Mouse (Mus musculus) forebrain, postnatal 0 days (tissue): ENCODE results near the gene Tm4sf20. TPM values are rescaled to one million over a fixed set of nuclear protein-coding genes. Genes with fewer than 3 reads are reported as not detected.

Experiments used
- ATAC-seq: fragments of 200-750 bp; cut with Nextera tagmentation; 2 replicates; pipeline ENCODE4 v1.8.0; 2017; ENCODE audit warnings: mild to moderate bottlenecking, moderate library complexity
- DNase-seq: peaks from one replicate; pipeline ENCODE4 v3.0.0-alpha.2; 2015
- H3K27ac ChIP-seq: fragments of 300-500 bp; sonication (generic); 2 replicates; pipeline ENCODE4 v1.5.1; 2014; ENCODE audit warnings: low read depth, mild to moderate bottlenecking, antibody characterized with exemption, low read length, moderate library complexity, mixed read lengths
- H3K27me3 ChIP-seq: fragments of 300-500 bp; sonication (generic); 2 replicates; pipeline ENCODE4 v1.6.1; 2014; ENCODE audit warnings: mild to moderate bottlenecking, low read length, mixed read lengths; ENCODE audit not compliant: insufficient read depth
- H3K36me3 ChIP-seq: fragments of 300-500 bp; sonication (generic); 2 replicates; pipeline ENCODE4 v1.6.1; 2014; ENCODE audit warnings: mild to moderate bottlenecking, moderate library complexity; ENCODE audit not compliant: insufficient read depth
- H3K4me1 ChIP-seq: fragments of 300-500 bp; sonication (generic); 2 replicates; pipeline ENCODE4 v1.6.1; 2014; ENCODE audit warnings: antibody characterized with exemption; ENCODE audit not compliant: insufficient read depth
- H3K4me2 ChIP-seq: fragments of 300-500 bp; sonication (generic); 2 replicates; pipeline ENCODE4 v1.6.1; 2014; ENCODE audit warnings: low read depth, mild to moderate bottlenecking, moderate library complexity
- H3K4me3 ChIP-seq: fragments of 300-500 bp; sonication (generic); 2 replicates; pipeline ENCODE4 v1.5.1; 2014; ENCODE audit warnings: low read depth, low read length, mixed read lengths
- H3K9ac ChIP-seq: fragments of 300-500 bp; sonication (generic); 2 replicates; pipeline ENCODE4 v1.6.1; 2014; ENCODE audit warnings: mild to moderate bottlenecking
- H3K9me3 ChIP-seq: fragments of 300-500 bp; sonication (generic); 2 replicates; pipeline ENCODE4 v1.6.1; 2016; ENCODE audit warnings: low read length
- CTCF ChIP-seq: sonication (generic); IDR thresholded peaks from 2 replicates; pipeline ENCODE4 v1.5.1; 2016; ENCODE audit warnings: antibody characterized with exemption, control low read depth, low read depth
- WGBS: fragments of 180-500 bp; shearing (Covaris S2); extraction: QIAGEN DNeasy Blood & Tissue Kit; methylation state at CpG from one replicate; pipeline ENCODE4 v1.1.7; 2014; 5-methylcytosine and 5-hydroxymethylcytosine counted together
- polyA plus RNA-seq: library from polyadenylated mRNA; unstranded; fragments of >200 nt; fragmentation: Nextera tagmentation; extraction: Ambion mirVana; gene quantifications from 2 replicates; pipeline ENCODE4 v1.2.1, GENCODE M21; 2015
- total RNA-seq: library from RNA; depleted of rRNA; stranded (reverse); fragments of >200 nt; gene quantifications from 2 replicates; pipeline ENCODE4 v1.2.3, GENCODE M21; 2014

Tm4sf20 gene
- total and polyA plus RNA-seq, 2 experiments from 2014 or later = not detected

- ATAC-seq (peak; percentile 82), DNase-seq (peak; percentile 65)
- H3K9me3 ChIP-seq = no peaks in the 10 kb centered on the region
- 0 out of 2 replicates have a peak, but pooled peaks cover 4% of the 10 kb centered on the region for H3K4me1 ChIP-seq
- no peak overlapping the region for H3K4me2 ChIP-seq
- 40% methylated on average over 4 of the region's 4 CpGs for WGBS
- H3K4me3 ChIP-seq = no peak overlapping the region
- no peaks in the 10 kb centered on the region for H3K27me3 ChIP-seq
- H3K9ac ChIP-seq = no peak overlapping the region
- TF ChIP-seq CTCF = no peak
- H3K36me3 ChIP-seq = no peaks in the 10 kb centered on the region
- no peak overlapping the region for H3K27ac ChIP-seq
Observed at GRCm38 (mm10) chr1:82793986-82794385, 25.7 kb upstream of the Tm4sf20 start.

GRCm38 (mm10) chr1:82793110-82793509, 24.8 kb upstream of the Tm4sf20 start:
- ATAC-seq (no peak), DNase-seq (no peak)
- H3K4me3 ChIP-seq = no peak overlapping the region
- no peaks in the 10 kb centered on the region for H3K9me3 ChIP-seq
- TF ChIP-seq CTCF = no peak
- 0 out of 2 replicates have a peak, but pooled peaks cover 4% of the 10 kb centered on the region for H3K4me1 ChIP-seq
- H3K9ac ChIP-seq = no peak overlapping the region
- WGBS = 85% methylated on average over 3 of the region's 3 CpGs
- no peak overlapping the region for H3K4me2 ChIP-seq
- H3K27ac ChIP-seq = no peak overlapping the region
- no peaks in the 10 kb centered on the region for H3K36me3 ChIP-seq
- no peaks in the 10 kb centered on the region for H3K27me3 ChIP-seq

- no peak overlapping the region for H3K9ac ChIP-seq
- H3K4me3 ChIP-seq = no peak overlapping the region
- no peaks in the 10 kb centered on the region for H3K9me3 ChIP-seq
- no peak overlapping the region; the same call in 1 of the 2 replicates for H3K27ac ChIP-seq
- no peak overlapping the region for H3K4me2 ChIP-seq
- WGBS = 94% methylated on average over 6 of the region's 6 CpGs
- H3K4me1 ChIP-seq = 0 out of 2 replicates have a peak, but pooled peaks cover 4% of the 10 kb centered on the region
- DNase-seq = no peak
- no peaks in the 10 kb centered on the region for H3K27me3 ChIP-seq
- H3K36me3 ChIP-seq = no peaks in the 10 kb centered on the region
- no peak for TF ChIP-seq CTCF
- ATAC-seq = no peak
Observed at GRCm38 (mm10) chr1:82792238-82792637, 24.0 kb upstream of the Tm4sf20 start.

GRCm38 (mm10) chr1:82791105-82791504, 22.8 kb upstream of the Tm4sf20 start:
- WGBS = 52% methylated on average over 11 of the region's 11 CpGs
- H3K9me3 ChIP-seq = no peaks in the 10 kb centered on the region
- H3K9ac ChIP-seq = no peak overlapping the region
- peak; percentile 70 for ATAC-seq
- DNase-seq = peak; percentile 75
- H3K27ac ChIP-seq = no peak overlapping the region
- H3K27me3 ChIP-seq = no peaks in the 10 kb centered on the region
- 0 out of 2 replicates have a peak, but pooled peaks cover 4% of the 10 kb centered on the region for H3K4me1 ChIP-seq
- no peak for TF ChIP-seq CTCF
- no peak overlapping the region for H3K4me2 ChIP-seq
- no peak overlapping the region for H3K4me3 ChIP-seq
- no peaks in the 10 kb centered on the region for H3K36me3 ChIP-seq

GRCm38 (mm10) chr1:82788070-82788469, 19.8 kb upstream of the Tm4sf20 start:
- WGBS = 44% methylated on average over 7 of the region's 7 CpGs
- Histone ChIP-seq H3K9me3 (no peaks in the 10 kb centered on the region), H3K4me2 (no peak overlapping the region), H3K27ac (peak overlapping the region; percentile 5; the same call in 1 of the 2 replicates), H3K27me3 (no peaks in the 10 kb centered on the region), H3K4me1 (no peaks in the 10 kb centered on the region), H3K4me3 (no peak overlapping the region), H3K9ac (no peak overlapping the region), H3K36me3 (no peaks in the 10 kb centered on the region)
- ATAC-seq = peak; percentile 18; the same call in 1 of the 2 replicates
- DNase-seq = peak; percentile 64
- TF ChIP-seq CTCF = no peak

GRCm38 (mm10) chr1:82787414-82787813, 19.2 kb upstream of the Tm4sf20 start:
- Histone ChIP-seq H3K27ac (no peak overlapping the region), H3K4me1 (no peaks in the 10 kb centered on the region), H3K4me3 (no peak overlapping the region), H3K4me2 (no peak overlapping the region), H3K9ac (no peak overlapping the region), H3K36me3 (no peaks in the 10 kb centered on the region), H3K9me3 (no peaks in the 10 kb centered on the region), H3K27me3 (no peaks in the 10 kb centered on the region)
- TF ChIP-seq CTCF = peak; percentile 91
- DNase-seq (peak; percentile 90), ATAC-seq (peak; percentile 87)
- WGBS = 2% methylated on average over 2 of the region's 2 CpGs

GRCm38 (mm10) chr1:82785546-82785945, 17.3 kb upstream of the Tm4sf20 start:
- Histone ChIP-seq H3K4me3 (no peak overlapping the region), H3K27me3 (no peaks in the 10 kb centered on the region), H3K4me1 (no peaks in the 10 kb centered on the region), H3K9ac (no peak overlapping the region), H3K27ac (no peak overlapping the region), H3K9me3 (no peaks in the 10 kb centered on the region), H3K4me2 (no peak overlapping the region), H3K36me3 (no peaks in the 10 kb centered on the region)
- ATAC-seq = no peak
- no peak for DNase-seq
- TF ChIP-seq CTCF = no peak
- 64% methylated on average over 6 of the region's 6 CpGs for whole genome bisulfite sequencing
